Mouse (Mus musculus): ENCODE measurements around the gene S100a8. TPM values are rescaled to one million over a fixed set of nuclear protein-coding genes. Genes with fewer than 3 reads are reported as not detected.

Gene S100a8
- polyA plus RNA-seq, 1 experiment from 2014 or later = 69.2 TPM

- no peak for ATAC-seq (replicated peaks; ENCODE audit: low FRiP score, low read depth)
Measured at GRCm38 (mm10) chr3:90702244-90702643, 33.5 kb downstream of the S100a8 start.

GRCm38 (mm10) chr3:90708523-90709202 lies 39.9 kb downstream of the S100a8 start:
- DNase-seq (ENCODE audit: low spot score) (peak; percentile 75), ATAC-seq (replicated peaks; ENCODE audit: low FRiP score, low read depth) (0 out of 2 replicates have a peak, but pooled peaks have one; percentile 46)
- Histone ChIP-seq H3K4me1 (replicated peaks; ENCODE audit: insufficient read depth, low read length) (no peaks in the 10 kb centered on the region), H3K27me3 (ENCODE audit: insufficient read depth, low read length) (no peaks in the 10 kb centered on the region), H3K36me3 (ENCODE audit: insufficient read depth, low read length) (no peaks in the 10 kb centered on the region), H3K9me3 (replicated peaks; ENCODE audit: low read length) (no peaks in the 10 kb centered on the region), H3K27ac (no peak overlapping the region), H3K9ac (ENCODE audit: low read depth, low read length) (no peak overlapping the region), H3K4me3 (replicated peaks; ENCODE audit: low read depth, low read length) (no peak overlapping the region), H3K4me2 (ENCODE audit: low read length) (no peak overlapping the region)
- WGBS = 19% methylated on average over 4 of the region's 4 CpGs
- TF ChIP-seq CTCF (IDR thresholded peaks at IDR 0.05; ENCODE audit: low read depth) = peak; percentile 74

More at GRCm38 (mm10) chr3:90702244-90702643, 33.5 kb downstream of the S100a8 start:
- no peak overlapping the region for H3K4me3 ChIP-seq (replicated peaks; ENCODE audit: low read depth, low read length)
- H3K27me3 ChIP-seq (ENCODE audit: insufficient read depth, low read length) = no peaks in the 10 kb centered on the region
- DNase-seq (ENCODE audit: low spot score) = no peak
- no peaks in the 10 kb centered on the region for H3K9me3 ChIP-seq (replicated peaks; ENCODE audit: low read length)
- H3K36me3 ChIP-seq (ENCODE audit: insufficient read depth, low read length) = no peaks in the 10 kb centered on the region
- H3K4me1 ChIP-seq (replicated peaks; ENCODE audit: insufficient read depth, low read length) = no peaks in the 10 kb centered on the region
- no peak overlapping the region for H3K9ac ChIP-seq (ENCODE audit: low read depth, low read length)
- no peak overlapping the region for H3K27ac ChIP-seq
- H3K4me2 ChIP-seq (ENCODE audit: low read length) = no peak overlapping the region
- TF ChIP-seq CTCF (IDR thresholded peaks at IDR 0.05; ENCODE audit: low read depth) = no peak
- 85% methylated on average over 2 of the region's 2 CpGs for WGBS

- Histone ChIP-seq H3K27me3 (ENCODE audit: insufficient read depth, low read length) (no peaks in the 10 kb centered on the region), H3K36me3 (ENCODE audit: insufficient read depth, low read length) (no peaks in the 10 kb centered on the region), H3K9me3 (replicated peaks; ENCODE audit: low read length) (no peaks in the 10 kb centered on the region), H3K4me2 (ENCODE audit: low read length) (no peak overlapping the region), H3K4me1 (replicated peaks; ENCODE audit: insufficient read depth, low read length) (no peaks in the 10 kb centered on the region), H3K27ac (no peak overlapping the region), H3K4me3 (replicated peaks; ENCODE audit: low read depth, low read length) (no peak overlapping the region), H3K9ac (ENCODE audit: low read depth, low read length) (no peak overlapping the region)
- 42% methylated on average over 12 of the region's 12 CpGs for WGBS
- DNase-seq (ENCODE audit: low spot score) = peak; percentile 89
- peak; percentile 84; the same call in 1 of the 2 replicates for ATAC-seq (replicated peaks; ENCODE audit: low FRiP score, low read depth)
- peak; percentile 100 for TF ChIP-seq CTCF (IDR thresholded peaks at IDR 0.05; ENCODE audit: low read depth)
Measured at GRCm38 (mm10) chr3:90709591-90710460, 41.0 kb downstream of the S100a8 start.

Other genes with a start within 250 kb of the S100a8 start
- gene Ints3, start 235.4 kb upstream of the S100a8 start, polyA plus RNA-seq (2015; fragmentation: Nextera tagmentation; extraction: Ambion mirVana) = 17.0 and 17.9 TPM in 2 replicates
- 16.7 and 17.1 TPM in 2 replicates for gene Npr1, start 203.1 kb upstream of the S100a8 start, polyA plus RNA-seq (2015; fragmentation: Nextera tagmentation; extraction: Ambion mirVana)
- gene Ilf2, start 192.9 kb upstream of the S100a8 start, polyA plus RNA-seq (2015; fragmentation: Nextera tagmentation; extraction: Ambion mirVana) = 118 and 134 TPM in 2 replicates
- 76.1 and 79.6 TPM in 2 replicates for gene Snapin, start 177.9 kb upstream of the S100a8 start, polyA plus RNA-seq (2015; fragmentation: Nextera tagmentation; extraction: Ambion mirVana)
- gene Chtop, start 159.5 kb upstream of the S100a8 start, polyA plus RNA-seq (2015; fragmentation: Nextera tagmentation; extraction: Ambion mirVana) = 122 and 126 TPM in 2 replicates
- 336 and 353 TPM in 2 replicates for gene S100a1, start 154.6 kb upstream of the S100a8 start, polyA plus RNA-seq (2015; fragmentation: Nextera tagmentation; extraction: Ambion mirVana)
- 72.2 and 78.5 TPM in 2 replicates for gene S100a13, start 154.5 kb upstream of the S100a8 start, polyA plus RNA-seq (2015; fragmentation: Nextera tagmentation; extraction: Ambion mirVana)
- 10.2 and 12.5 TPM in 2 replicates for gene S100a14, start 142.1 kb upstream of the S100a8 start, polyA plus RNA-seq (2015; fragmentation: Nextera tagmentation; extraction: Ambion mirVana)
- 242 and 252 TPM in 2 replicates for gene S100a16, start 131.7 kb upstream of the S100a8 start, polyA plus RNA-seq (2015; fragmentation: Nextera tagmentation; extraction: Ambion mirVana)
- 0.15 and 0.16 TPM in 2 replicates for gene S100a3, start 108.4 kb upstream of the S100a8 start, polyA plus RNA-seq (2015; fragmentation: Nextera tagmentation; extraction: Ambion mirVana)
- not detected in 2 replicates for gene S100a2, start 78.7 kb upstream of the S100a8 start, polyA plus RNA-seq (2015; fragmentation: Nextera tagmentation; extraction: Ambion mirVana)
- gene Gm42674, start 67.1 kb upstream of the S100a8 start, polyA plus RNA-seq (2015; fragmentation: Nextera tagmentation; extraction: Ambion mirVana) = not detected in 2 replicates
- gene S100a4, start 65.2 kb upstream of the S100a8 start, polyA plus RNA-seq (2015; fragmentation: Nextera tagmentation; extraction: Ambion mirVana) = 11.5 and 18.3 TPM in 2 replicates
- 0.77 and 1.4 TPM in 2 replicates for gene S100a5, start 60.5 kb upstream of the S100a8 start, polyA plus RNA-seq (2015; fragmentation: Nextera tagmentation; extraction: Ambion mirVana)
- 395 and 525 TPM in 2 replicates for gene S100a6, start 56.1 kb upstream of the S100a8 start, polyA plus RNA-seq (2015; fragmentation: Nextera tagmentation; extraction: Ambion mirVana)
- 0.14 TPM in 1 of 2 replicates, not detected in the other for gene S100a7a, start 15.0 kb upstream of the S100a8 start, polyA plus RNA-seq (2015; fragmentation: Nextera tagmentation; extraction: Ambion mirVana)
- gene S100a9, start 26.7 kb downstream of the S100a8 start, polyA plus RNA-seq (2015; fragmentation: Nextera tagmentation; extraction: Ambion mirVana) = 42.4 and 42.6 TPM in 2 replicates
- 0.07 TPM in 1 of 2 replicates, not detected in the other for gene Pglyrp4, start 57.9 kb downstream of the S100a8 start, polyA plus RNA-seq (2015; fragmentation: Nextera tagmentation; extraction: Ambion mirVana)
- not detected in 2 replicates for gene Gm5849, start 108.9 kb downstream of the S100a8 start, polyA plus RNA-seq (2015; fragmentation: Nextera tagmentation; extraction: Ambion mirVana)